Mouse (Mus musculus) retina, embryonic 14.5 days (tissue): ENCODE measurements around the gene Krt2.
A peak's percentile ranks its signal among the peaks of the same experiment; 100 is the strongest.

Experiments used
- DNase-seq: peaks from one replicate; pipeline ENCODE4 v3.0.0-alpha.2; 2015; ENCODE audit warnings: low spot score

Krt2 gene

GRCm38 (mm10) chr15:101772080-101772710, 45.8 kb downstream of the Krt2 start:
- peak; percentile 54 for DNase-seq

GRCm38 (mm10) chr15:101770226-101770625, 47.7 kb downstream of the Krt2 start:
- no peak for DNase-seq
